In genomic region chr4:155414656-155415235, GRCm38 (mm10) we compare ENCODE assay signal across 24 mouse cellular contexts. TPM values are rescaled to one million over a fixed set of nuclear protein-coding genes. Genes with fewer than 3 reads are reported as not detected.
DNase-seq lines count a peak whose midpoint lies in the region; ATAC-seq lines count a peak whose summit lies in the region.
"Had no signal": no experiment of that assay in that cellular context is flagged by ENCODE, and none has a peak within 500 bp of the region (broad histone marks: within the 10 kb centered on the region; RNA-seq: fewer than 3 reads in every experiment).

No protein-coding gene starts in this region.

- H3K9ac ChIP-seq in kidney, embryonic 14.5 days (ENCODE audit: low read depth, low read length), result no peak overlapping the region
- H3K9ac ChIP-seq: embryonic facial prominence, embryonic 12.5 days; forebrain, embryonic 15.5 days; hindbrain, embryonic 12.5 days had no signal

- H3K36me3 ChIP-seq in kidney, embryonic 14.5 days (ENCODE audit: control insufficient read depth, insufficient read depth, low read length), result no peaks in the 10 kb centered on the region
- H3K36me3 ChIP-seq: embryonic facial prominence, embryonic 12.5 days; forebrain, embryonic 15.5 days; G1E had no signal

- no peaks in the 10 kb centered on the region for H3K27me3 ChIP-seq in kidney, embryonic 14.5 days (ENCODE audit: control insufficient read depth, insufficient read depth, low read length)
- H3K27me3 ChIP-seq: embryonic facial prominence, embryonic 12.5 days; forebrain, embryonic 15.5 days; hindbrain, embryonic 12.5 days had no signal

- no peaks in the 10 kb centered on the region for H3K9me3 ChIP-seq in kidney, embryonic 14.5 days (ENCODE audit: control insufficient read depth, low read length)
- H3K9me3 ChIP-seq: embryonic facial prominence, embryonic 12.5 days; forebrain, embryonic 15.5 days; G1E; hindbrain, embryonic 12.5 days had no signal

- H3K4me2 ChIP-seq in kidney, embryonic 14.5 days (replicated peaks; ENCODE audit: low read depth, low read length), result no peak overlapping the region
- H3K4me2 ChIP-seq: embryonic facial prominence, embryonic 12.5 days; forebrain, embryonic 15.5 days; hindbrain, embryonic 12.5 days had no signal

- no peak for ATAC-seq in CD4-positive, CD25-positive, alpha-beta regulatory T cell, adult 4 months
- no peak for ATAC-seq in kidney, embryonic 14.5 days (ENCODE audit: low FRiP score, low TSS enrichment)
- ATAC-seq: forebrain, embryonic 15.5 days; hindbrain, embryonic 16.5 days had no signal

- 62% methylated on average over 9 of the region's 9 CpGs for WGBS in kidney, embryonic 14.5 days

- no peak overlapping the region for H3K4me3 ChIP-seq in kidney, embryonic 14.5 days (ENCODE audit: low read length)
- H3K4me3 ChIP-seq: embryonic facial prominence, embryonic 12.5 days; forebrain, embryonic 15.5 days; hindbrain, embryonic 12.5 days had no signal

- H3K4me1 ChIP-seq in kidney, embryonic 14.5 days (ENCODE audit: control insufficient read depth, insufficient read depth, low read length), result no peaks in the 10 kb centered on the region
- H3K4me1 ChIP-seq: hindbrain, embryonic 12.5 days had no signal

- no peak overlapping the region for H3K27ac ChIP-seq in kidney, embryonic 14.5 days (ENCODE audit: low read depth, low read length)
- H3K27ac ChIP-seq: embryonic facial prominence, embryonic 12.5 days; forebrain, embryonic 15.5 days; hindbrain, embryonic 12.5 days had no signal

- DNase-seq in CD4-positive, CD25-positive, alpha-beta regulatory T cell, adult 2 months (ENCODE audit: low read depth, low spot score), result peak; percentile 30
- DNase-seq in induced T-regulatory cell, adult 2 months (ENCODE audit: low read depth), result peak; percentile 15
- DNase-seq in thymus, postnatal 0 days (ENCODE audit: low spot score), result peak; percentile 82
- DNase-seq in thymus, postnatal 36 days, result peak; percentile 43 to 48
- no peak for DNase-seq in retina, embryonic 14.5 days (ENCODE audit: low spot score)
- DNase-seq in c-Kit-positive CD71-positive TER-119-positive erythroid progenitor cells, embryonic 14.5 days (ENCODE audit: low spot score), result no peak
- DNase-seq: adrenal gland, adult 8-10 months; adrenal gland, postnatal 36 days; B cell, adult 2 months; cerebellum, adult 11 months; cerebellum, adult 8-10 months; cerebellum, postnatal 25 days; gastrocnemius, postnatal 25 days; heart, postnatal 10 days; heart, postnatal 4 days had no signal

RNA-seq across cellular contexts. Expression of gene Cfap74, which starts 5.8 kb away (rescaled TPM):
- polyA plus RNA-seq in CD4-positive, CD25-positive, alpha-beta regulatory T cell, adult 4 months (2017; shearing (Covaris generic)), result 1 to 10 TPM; 3.8 to 4.4 TPM
- polyA plus RNA-seq in thymus, postnatal 0 days (2015; fragmentation: Nextera tagmentation; extraction: Ambion mirVana), result 13.9 and 15.2 TPM in 2 replicates
- 2.2 and 2.3 TPM in 2 replicates for polyA plus RNA-seq in kidney, embryonic 14.5 days (2014; fragmentation: Nextera tagmentation; extraction: Ambion mirVana)
- polyA plus RNA-seq: G1E had no signal

RNA-seq across cellular contexts. Expression of gene Gabrd, which starts 16.8 kb away (rescaled TPM):
- 1 to 10 TPM; 1.6 to 2.4 TPM for polyA plus RNA-seq in CD4-positive, CD25-positive, alpha-beta regulatory T cell, adult 4 months (2017; shearing (Covaris generic))
- 0.50 and 0.79 TPM in 2 replicates for polyA plus RNA-seq in thymus, postnatal 0 days (2015; fragmentation: Nextera tagmentation; extraction: Ambion mirVana)
- polyA plus RNA-seq in kidney, embryonic 14.5 days (2014; fragmentation: Nextera tagmentation; extraction: Ambion mirVana), result 0.07 TPM in 1 of 2 replicates, not detected in the other
- polyA plus RNA-seq: embryonic facial prominence, embryonic 12.5 days; forebrain, embryonic 11.5 days; G1E; heart, embryonic 14.5 days; hindbrain, embryonic 12.5 days had no signal

RNA-seq across cellular contexts. Expression of gene Prkcz, which starts 53.6 kb away (rescaled TPM):
- polyA plus RNA-seq in CD4-positive, CD25-positive, alpha-beta regulatory T cell, adult 4 months (2017; shearing (Covaris generic)), result 10 to 100 TPM in 1 of 2 experiments, 1 to 10 TPM in 1; 9.0 to 12.2 TPM
- 7.3 and 9.9 TPM in 2 replicates for polyA plus RNA-seq in thymus, postnatal 0 days (2015; fragmentation: Nextera tagmentation; extraction: Ambion mirVana)
- polyA plus RNA-seq in kidney, embryonic 14.5 days (2014; fragmentation: Nextera tagmentation; extraction: Ambion mirVana), result 7.8 and 10.2 TPM in 2 replicates
- polyA plus RNA-seq: G1E had no signal

RNA-seq across cellular contexts. Expression of gene Tmem52, which starts 54.2 kb away (rescaled TPM):
- not detected for polyA plus RNA-seq in CD4-positive, CD25-positive, alpha-beta regulatory T cell, adult 4 months (2017; shearing (Covaris generic))
- 0.79 TPM in 1 of 2 replicates, not detected in the other for polyA plus RNA-seq in thymus, postnatal 0 days (2015; fragmentation: Nextera tagmentation; extraction: Ambion mirVana)
- 0.44 and 0.57 TPM in 2 replicates for polyA plus RNA-seq in kidney, embryonic 14.5 days (2014; fragmentation: Nextera tagmentation; extraction: Ambion mirVana)
- polyA plus RNA-seq: embryonic facial prominence, embryonic 12.5 days; forebrain, embryonic 11.5 days; G1E; heart, embryonic 14.5 days; hindbrain, embryonic 12.5 days had no signal

Comparison
In these comparisons a context has a peak if more than half of its experiments do, and no peak if none do; other contexts are left out.
1. DNase-seq: peak in CD4-positive, CD25-positive, alpha-beta regulatory T cell, adult 2 months (single experiment), induced T-regulatory cell, adult 2 months (single experiment), thymus, postnatal 0 days (single experiment) and thymus, postnatal 36 days (2 of 2); none in retina, embryonic 14.5 days (single experiment) and c-Kit-positive CD71-positive TER-119-positive erythroid progenitor cells, embryonic 14.5 days (single experiment).